ENCODE assay signal across 12 mouse cellular contexts in the genomic region with DNA sequence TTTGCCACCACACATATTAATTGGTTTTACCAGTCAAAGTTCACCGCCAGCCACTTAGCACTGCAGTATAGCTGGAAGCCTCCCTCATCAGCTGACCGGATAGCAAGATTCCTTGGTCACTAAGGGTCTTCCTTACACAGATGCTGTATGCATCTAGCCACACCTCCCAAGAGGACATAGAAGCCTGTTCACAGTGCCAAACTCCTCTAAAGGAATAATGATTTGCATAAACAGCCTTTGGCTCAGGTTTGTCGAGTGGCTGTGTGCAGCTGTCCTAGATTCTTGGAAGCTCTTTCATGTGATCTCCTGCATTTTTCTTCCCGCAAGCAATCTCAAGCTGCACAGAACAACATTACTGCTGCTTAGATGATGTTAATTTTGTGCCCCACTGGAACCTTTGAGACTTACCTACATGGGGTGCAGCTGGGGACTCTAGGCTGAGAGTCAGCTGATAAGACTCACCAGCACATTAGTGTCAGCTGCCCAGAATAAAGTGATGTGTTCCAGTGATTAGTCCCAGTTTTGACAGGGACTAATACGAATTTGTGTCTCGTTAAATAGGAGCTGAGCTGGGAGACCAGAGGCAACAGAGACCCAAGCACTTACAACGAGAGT. TPM values are rescaled to one million over a fixed set of nuclear protein-coding genes. Genes with fewer than 3 reads are reported as not detected.
A peak's percentile ranks its signal among the peaks of the same experiment; 100 is the strongest.
DNase-seq lines count a peak whose midpoint lies in the region; ATAC-seq and TF ChIP-seq lines count a peak whose summit lies in the region.
"Had no signal": no experiment of that assay in that cellular context is flagged by ENCODE, and none has a peak within 500 bp of the region (broad histone marks: within the 10 kb centered on the region; RNA-seq: fewer than 3 reads in every experiment).

No protein-coding gene starts in this region.

- TF ChIP-seq CTCF in olfactory bulb, adult 2 months (IDR thresholded peaks at IDR 0.05; ENCODE audit: insufficient read depth, low read depth, low read length) = no peak

- no peaks in the 10 kb centered on the region for H3K36me3 ChIP-seq in heart, embryonic 15.5 days
- H3K36me3 ChIP-seq in hindbrain, embryonic 16.5 days (ENCODE audit: control insufficient read depth, insufficient read depth, low read length) = no peaks in the 10 kb centered on the region
- H3K36me3 ChIP-seq: intestine, embryonic 15.5 days had no signal

- no peaks in the 10 kb centered on the region for H3K27me3 ChIP-seq in heart, embryonic 15.5 days
- H3K27me3 ChIP-seq in hindbrain, embryonic 16.5 days (replicated peaks; ENCODE audit: control insufficient read depth, insufficient read depth, low read length) = no peaks in the 10 kb centered on the region
- H3K27me3 ChIP-seq: intestine, embryonic 15.5 days had no signal

- 48% methylated on average over 7 of the region's 7 CpGs for WGBS in heart, embryonic 15.5 days
- WGBS in hindbrain, embryonic 16.5 days = 37% methylated on average over 7 of the region's 7 CpGs
- WGBS in olfactory bulb, adult 2 months = 62% methylated on average over 7 of the region's 7 CpGs

- peaks cover 38% of the 10 kb centered on the region for H3K4me1 ChIP-seq in heart, embryonic 15.5 days (replicated peaks)
- peaks cover 8% of the 10 kb centered on the region for H3K4me1 ChIP-seq in hindbrain, embryonic 16.5 days (ENCODE audit: control insufficient read depth, insufficient read depth, low read depth, low read length)
- peaks cover 4% of the 10 kb centered on the region; the same call in 1 of the 2 replicates for H3K4me1 ChIP-seq in olfactory bulb, adult 2 months (ENCODE audit: control insufficient read depth, insufficient read depth, low read length)

- DNase-seq in heart, adult 9 months (ENCODE audit: low spot score in 2 of 2) = no peak
- peak; percentile 51 for DNase-seq in retina, postnatal 1 day
- no peak for DNase-seq in retina, embryonic 14.5 days (ENCODE audit: low spot score)
- DNase-seq in T-cell, adult 2 months (ENCODE audit: low spot score) = no peak
- DNase-seq: cerebellum, adult 2 months; layer of hippocampus, adult 9-11 months; lung, postnatal 4 days; right cerebral cortex, postnatal 25 days had no signal

- no peak overlapping the region for H3K4me3 ChIP-seq in heart, embryonic 15.5 days
- H3K4me3 ChIP-seq in hindbrain, embryonic 16.5 days (ENCODE audit: low read length) = no peak overlapping the region
- H3K4me3 ChIP-seq in olfactory bulb, adult 2 months (ENCODE audit: insufficient read depth, low read depth, low read length) = no peak overlapping the region
- H3K4me3 ChIP-seq: intestine, embryonic 15.5 days had no signal

- peak overlapping the region; percentile 51; the same call in 1 of the 2 replicates for H3K27ac ChIP-seq in heart, embryonic 15.5 days
- peak overlapping the region; percentile 8; the same call in 1 of the 2 replicates for H3K27ac ChIP-seq in hindbrain, embryonic 16.5 days (ENCODE audit: low read depth, low read length)
- 0 out of 2 replicates have a peak overlapping the region, but pooled peaks have one; percentile 13 for H3K27ac ChIP-seq in olfactory bulb, adult 2 months (ENCODE audit: insufficient read depth, low read depth, low read length)
- H3K27ac ChIP-seq: intestine, embryonic 15.5 days had no signal

- no peak for TF ChIP-seq POLR2A in olfactory bulb, adult 2 months (IDR thresholded peaks at IDR 0.05; ENCODE audit: insufficient read depth, low read depth, low read length)

- H3K9ac ChIP-seq in heart, embryonic 15.5 days = no peak overlapping the region
- H3K9ac ChIP-seq in hindbrain, embryonic 16.5 days (ENCODE audit: low read depth, low read length) = no peak overlapping the region
- H3K9ac ChIP-seq: intestine, embryonic 15.5 days had no signal

- H3K4me2 ChIP-seq in heart, embryonic 15.5 days = no peak overlapping the region
- no peak overlapping the region for H3K4me2 ChIP-seq in hindbrain, embryonic 16.5 days (ENCODE audit: low read length)
- H3K4me2 ChIP-seq: intestine, embryonic 15.5 days had no signal

- ATAC-seq in heart, embryonic 15.5 days (replicated peaks; ENCODE audit: insufficient number of reproducible peaks, insufficient read depth, low FRiP score, low read depth) = no peak
- peak; percentile 38 for ATAC-seq in hindbrain, embryonic 16.5 days
- ATAC-seq: intestine, embryonic 15.5 days had no signal

- H3K9me3 ChIP-seq in heart, embryonic 15.5 days (replicated peaks) = no peaks in the 10 kb centered on the region
- no peaks in the 10 kb centered on the region for H3K9me3 ChIP-seq in hindbrain, embryonic 16.5 days (ENCODE audit: control insufficient read depth, low read length)
- H3K9me3 ChIP-seq: intestine, embryonic 15.5 days had no signal

RNA-seq across cellular contexts. Expression of a gene that starts 30.3 kb away (rescaled TPM):
- 0.55 and 1.3 TPM in 2 replicates for polyA plus RNA-seq in heart, embryonic 15.5 days (2015; fragmentation: Nextera tagmentation; extraction: Ambion mirVana)
- 0.68 and 0.87 TPM in 2 replicates for polyA plus RNA-seq in hindbrain, embryonic 16.5 days (2015; fragmentation: Nextera tagmentation; extraction: Ambion mirVana)
- polyA plus RNA-seq in olfactory bulb, adult 2 months (2012; ENCODE audit: insufficient read depth, insufficient read length, low replicate concordance, missing spikeins) = not detected in 2 replicates
